Mouse (Mus musculus) thymus, adult 2 months (tissue): ENCODE data around the gene Anapc1. TPM values are rescaled to one million over a fixed set of nuclear protein-coding genes. Genes with fewer than 3 reads are reported as not detected.
A peak's percentile ranks its signal among the peaks of the same experiment; 100 is the strongest.

ENCODE experiments used
- DNase-seq: peaks from one replicate; pipeline ENCODE4 v3.0.0; 2021
- H3K27ac ChIP-seq: fragments of 200-500 bp; 2 replicates; pipeline ENCODE4 v1.5.1; 2012; ENCODE audit warnings: low read length, control low read depth; ENCODE audit not compliant: control insufficient read depth, insufficient read depth
- H3K27me3 ChIP-seq: fragments of 200-500 bp; 2 replicates; pipeline ENCODE4 v1.6.1; 2012; ENCODE audit warnings: mild to moderate bottlenecking, low read length, moderate library complexity, mixed read lengths; ENCODE audit not compliant: control insufficient read depth, insufficient read depth
- H3K36me3 ChIP-seq: fragments of 200-500 bp; 2 replicates; pipeline ENCODE4 v1.6.1; 2012; ENCODE audit warnings: mild to moderate bottlenecking, low read length, moderate library complexity; ENCODE audit not compliant: control insufficient read depth, insufficient read depth
- H3K4me1 ChIP-seq: fragments of 200-500 bp; replicated peaks from 2 replicates; pipeline ENCODE4 v1.6.1; 2012; ENCODE audit warnings: low read length; ENCODE audit not compliant: control insufficient read depth, insufficient read depth
- H3K4me3 ChIP-seq: fragments of 200-500 bp; 2 replicates; pipeline ENCODE4 v1.5.1; 2012; ENCODE audit warnings: mild to moderate bottlenecking, low read length, control low read depth, moderate library complexity; ENCODE audit not compliant: control insufficient read depth, insufficient read depth
- CTCF ChIP-seq: fragments of 200-500 bp; IDR thresholded peaks from 2 replicates; pipeline ENCODE4 v1.5.1; 2012; ENCODE audit warnings: mild to moderate bottlenecking, control low read depth, low read length, moderate library complexity, borderline replicate concordance; ENCODE audit not compliant: control insufficient read depth, poor library complexity, insufficient read depth; ENCODE audit errors: extremely low read depth
- POLR2A ChIP-seq: fragments of 200-500 bp; IDR thresholded peaks from 2 replicates; pipeline ENCODE4 v1.6.1; 2012; ENCODE audit warnings: mild to moderate bottlenecking, low read length, control low read depth, moderate library complexity; ENCODE audit not compliant: control insufficient read depth, poor library complexity, insufficient read depth; ENCODE audit errors: extremely low read depth
- WGBS: fragments of 180-500 bp; shearing (Covaris S2); methylation state at CpG from one replicate; pipeline ENCODE4 v1.1.7; 2018; 5-methylcytosine and 5-hydroxymethylcytosine counted together
- polyA plus RNA-seq: library from polyadenylated mRNA; depleted of rRNA; stranded (reverse); fragments of >200 nt; gene quantifications from 2 replicates; pipeline ENCODE4 v1.2.3, GENCODE M21; 2012

Anapc1 gene
- polyA plus RNA-seq, 1 experiment: 71.4 TPM

GRCm38 (mm10) chr2:128710609-128711008, 23.4 kb upstream of the Anapc1 start:
- no peaks in the 10 kb centered on the region for H3K27me3 ChIP-seq
- no peaks in the 10 kb centered on the region for H3K4me1 ChIP-seq
- H3K4me3 ChIP-seq: no peak overlapping the region
- no peaks in the 10 kb centered on the region for H3K36me3 ChIP-seq
- WGBS: 73% methylated on average over 6 of the region's 6 CpGs
- DNase-seq: no peak
- no peak for TF ChIP-seq POLR2A
- no peak for TF ChIP-seq CTCF
- H3K27ac ChIP-seq: no peak overlapping the region

DNA sequence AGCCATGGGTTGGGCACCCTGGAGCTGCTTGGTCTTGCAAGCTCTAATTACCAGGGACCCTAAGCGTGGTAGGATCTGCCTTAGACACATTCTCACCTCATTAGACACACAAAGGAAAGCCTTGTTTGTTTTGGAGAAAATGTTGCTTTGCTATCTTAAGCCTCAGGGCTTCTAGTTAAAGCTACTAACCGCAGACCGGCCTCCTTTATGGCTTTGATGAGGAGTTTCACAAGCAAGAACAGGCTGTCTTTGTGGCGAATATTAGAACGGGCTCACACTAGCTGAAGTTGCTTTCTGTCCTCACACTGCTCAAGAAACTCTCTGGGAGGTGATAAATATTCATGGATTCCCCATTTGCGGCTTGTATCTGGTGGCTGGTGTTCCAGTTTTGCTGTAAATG, 22.1 kb upstream of the Anapc1 start:
- TF ChIP-seq CTCF: no peak
- no peak for TF ChIP-seq POLR2A
- DNase-seq: no peak
- Histone ChIP-seq H3K4me1 (no peaks in the 10 kb centered on the region), H3K27me3 (no peaks in the 10 kb centered on the region), H3K4me3 (no peak overlapping the region), H3K36me3 (no peaks in the 10 kb centered on the region), H3K27ac (no peak overlapping the region)
- 81% methylated on average over 6 of the region's 6 CpGs for WGBS

DNA sequence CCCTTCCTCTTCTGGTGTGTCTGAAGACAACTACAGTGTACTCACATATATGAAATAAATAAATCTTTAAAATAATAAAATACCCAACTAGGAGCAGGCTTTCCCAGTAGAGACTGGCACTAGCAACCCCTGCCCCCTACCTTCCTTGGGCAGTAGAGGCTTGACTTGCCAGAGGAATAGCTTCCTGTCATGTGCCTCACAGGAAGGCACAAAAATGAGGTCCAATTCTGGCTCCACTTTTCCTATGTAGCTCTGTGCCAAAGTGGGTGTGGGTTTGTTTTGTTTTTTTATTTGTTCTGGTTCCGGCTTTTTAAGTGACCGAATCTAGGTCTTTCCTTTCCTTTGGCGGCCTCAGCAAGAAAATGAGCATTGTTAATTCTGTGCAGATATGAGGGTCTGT, 17.3 kb upstream of the Anapc1 start:
- Histone ChIP-seq H3K36me3 (no peaks in the 10 kb centered on the region), H3K4me1 (peaks cover 1% of the 10 kb centered on the region; the same call in 1 of the 2 replicates), H3K27me3 (peaks cover 4% of the 10 kb centered on the region), H3K27ac (no peak overlapping the region), H3K4me3 (no peak overlapping the region)
- no peak for TF ChIP-seq POLR2A
- no peak for TF ChIP-seq CTCF
- WGBS: 81% methylated on average over 3 of the region's 3 CpGs
- DNase-seq: no peak

GRCm38 (mm10) chr2:128699201-128699885, 12.2 kb upstream of the Anapc1 start:
- H3K36me3 ChIP-seq: no peaks in the 10 kb centered on the region
- no peak for DNase-seq
- H3K27me3 ChIP-seq: peaks cover 19% of the 10 kb centered on the region
- 11% methylated on average over 24 of the region's 24 CpGs for WGBS
- peak overlapping the region; percentile 8 for H3K4me3 ChIP-seq
- no peak for TF ChIP-seq POLR2A
- TF ChIP-seq CTCF: no peak
- H3K4me1 ChIP-seq: peaks cover 3% of the 10 kb centered on the region; the same call in 1 of the 2 replicates
- H3K27ac ChIP-seq: no peak overlapping the region

GRCm38 (mm10) chr2:128698693-128699181, 11.5 kb upstream of the Anapc1 start, which contains the start of gene Mertk:
Gene Mertk (plus strand): TSS chr2:128698956.
- Histone ChIP-seq H3K4me3 (peak within 1 kb of the TSS; percentile 8), H3K36me3 (no peaks in the 10 kb centered on the region), H3K4me1 (peaks cover 3% of the 10 kb centered on the region; the same call in 1 of the 2 replicates), H3K27ac (no peak within 1 kb of the TSS), H3K27me3 (peaks cover 19% of the 10 kb centered on the region)
- 4% methylated on average over 30 of the region's 30 CpGs for WGBS
- no peak for TF ChIP-seq CTCF
- no peak for TF ChIP-seq POLR2A
- peak; percentile 4 for DNase-seq

DNA sequence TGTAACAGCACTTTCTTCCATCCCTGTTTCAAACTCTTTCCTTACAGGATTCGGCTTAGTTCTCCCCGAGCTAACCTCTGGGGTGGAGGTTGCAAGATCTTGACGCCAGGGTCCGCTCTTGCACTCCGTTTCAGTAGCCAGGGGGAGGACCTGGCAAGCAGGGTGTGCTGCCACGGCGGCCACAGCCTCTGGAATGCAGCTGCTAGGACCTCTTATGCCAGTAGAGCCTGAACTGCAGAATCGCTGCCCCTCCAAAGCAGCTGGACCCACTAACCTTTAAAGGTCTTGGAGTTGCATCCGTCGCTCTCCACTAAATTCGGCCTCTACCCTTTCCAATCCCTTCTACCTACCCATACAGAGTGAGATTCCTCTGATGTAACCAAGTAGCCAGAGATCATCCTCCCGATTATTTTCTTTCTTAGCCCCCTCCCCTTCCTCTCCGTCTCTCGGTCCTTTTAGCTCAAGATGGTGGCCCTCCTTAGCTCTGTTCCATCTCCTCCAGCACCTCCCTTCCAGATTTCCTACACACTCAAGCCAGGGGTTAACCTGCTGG, 11.0 kb upstream of the Anapc1 start:
- Histone ChIP-seq H3K4me1 (peaks cover 3% of the 10 kb centered on the region; the same call in 1 of the 2 replicates), H3K27ac (no peak overlapping the region), H3K27me3 (peaks cover 19% of the 10 kb centered on the region), H3K36me3 (no peaks in the 10 kb centered on the region), H3K4me3 (no peak overlapping the region)
- 1% methylated on average over 14 of the region's 14 CpGs for WGBS
- TF ChIP-seq CTCF: 0 out of 2 replicates have a peak, but pooled peaks have one; percentile 27
- no peak for TF ChIP-seq POLR2A
- DNase-seq: peak; percentile 33
